In genomic region chr4:116913318-116913717, GRCm38 (mm10) we compare ENCODE assay signal across 17 mouse cellular contexts. TPM values are rescaled to one million over a fixed set of nuclear protein-coding genes. Genes with fewer than 3 reads are reported as not detected.
"Had no signal": no experiment of that assay in that cellular context is flagged by ENCODE, and none has a peak within 500 bp of the region (broad histone marks: within the 10 kb centered on the region; RNA-seq: fewer than 3 reads in every experiment).

No protein-coding gene starts in this region.

- H3K27me3 ChIP-seq: liver, embryonic 13.5 days; midbrain, embryonic 13.5 days; neural tube, embryonic 13.5 days; stomach, embryonic 15.5 days had no signal

- H3K9me3 ChIP-seq: liver, embryonic 13.5 days; midbrain, embryonic 10.5 days; midbrain, embryonic 13.5 days; neural tube, embryonic 13.5 days; stomach, embryonic 15.5 days had no signal

- H3K4me2 ChIP-seq: liver, embryonic 13.5 days; midbrain, embryonic 13.5 days; neural tube, embryonic 13.5 days; stomach, embryonic 15.5 days had no signal

- ATAC-seq: midbrain, embryonic 13.5 days; midbrain, embryonic 16.5 days had no signal

- H3K36me3 ChIP-seq: liver, embryonic 13.5 days; midbrain, embryonic 10.5 days; midbrain, embryonic 13.5 days; neural tube, embryonic 13.5 days; stomach, embryonic 15.5 days had no signal

- H3K4me3 ChIP-seq: left cerebral cortex, adult 2 months; liver, embryonic 13.5 days; midbrain, embryonic 10.5 days; midbrain, embryonic 13.5 days; myocyte; neural tube, embryonic 13.5 days; stomach, embryonic 15.5 days had no signal

- DNase-seq: kidney, postnatal 14 days; layer of hippocampus, postnatal 36 days; liver, embryonic 13.5 days; lung, adult 2 months; lung, postnatal 14 days; lung, postnatal 4 days; retina, postnatal 1 day; right cerebral cortex, postnatal 25 days; spleen, adult 18-20 months; thymus, postnatal 25 days had no signal

- H3K27ac ChIP-seq: left cerebral cortex, adult 2 months; liver, embryonic 13.5 days; midbrain, embryonic 10.5 days; midbrain, embryonic 13.5 days; neural tube, embryonic 13.5 days; stomach, embryonic 15.5 days had no signal

- H3K4me1 ChIP-seq: liver, embryonic 13.5 days; stomach, embryonic 15.5 days had no signal

- H3K9ac ChIP-seq: liver, embryonic 13.5 days; midbrain, embryonic 13.5 days; neural tube, embryonic 13.5 days; stomach, embryonic 15.5 days had no signal

RNA-seq across cellular contexts. Expression of gene Zswim5, which starts 36.1 kb away (rescaled TPM):
- polyA plus RNA-seq: myocyte had no signal
